Mouse (Mus musculus) heart, adult 2 months (tissue): ENCODE measurements around the gene Cd101. TPM values are rescaled to one million over a fixed set of nuclear protein-coding genes. Genes with fewer than 3 reads are reported as not detected.

Experiments
- DNase-seq, 2 experiments: peaks; one replicate each; pipeline ENCODE4 v3.0.0; 2021
- H3K27ac ChIP-seq: fragments of 200-600 bp; 2 replicates; pipeline ENCODE4 v1.8.1; 2022
- H3K27me3 ChIP-seq: fragments of 200-500 bp; 2 replicates; pipeline ENCODE4 v1.6.1; 2012; ENCODE audit warnings: mild to moderate bottlenecking, low read length, inconsistent platforms, mixed read lengths; ENCODE audit not compliant: control insufficient read depth, insufficient read depth
- H3K36me3 ChIP-seq: fragments of 200-500 bp; 2 replicates; pipeline ENCODE4 v1.6.1; 2012; ENCODE audit warnings: low read length, inconsistent platforms; ENCODE audit not compliant: control insufficient read depth, insufficient read depth
- H3K4me1 ChIP-seq: fragments of 200-500 bp; 2 replicates; pipeline ENCODE4 v1.6.1; 2011; ENCODE audit warnings: low read length; ENCODE audit not compliant: control insufficient read depth, insufficient read depth
- H3K4me3 ChIP-seq: fragments of 200-600 bp; 2 replicates; pipeline ENCODE4 v1.8.1; 2022
- H3K79me2 ChIP-seq: fragments of 200-500 bp; replicated peaks from 2 replicates; pipeline ENCODE4 v1.6.1; 2012; ENCODE audit warnings: mild to moderate bottlenecking, inconsistent platforms, low read length, moderate library complexity, mixed read lengths; ENCODE audit not compliant: control insufficient read depth, insufficient read depth
- H3K9ac ChIP-seq: fragments of 200-500 bp; 2 replicates; pipeline ENCODE4 v1.6.1; 2012; ENCODE audit warnings: low read depth, mild to moderate bottlenecking, control low read depth, inconsistent platforms, low read length, mixed read lengths
- CTCF ChIP-seq: fragments of 200-600 bp; IDR thresholded peaks from 2 replicates; pipeline ENCODE4 v1.8.1; 2022; ENCODE audit warnings: antibody characterized with exemption, mild to moderate bottlenecking, moderate library complexity
- EP300 ChIP-seq: fragments of 200-500 bp; IDR thresholded peaks from 2 replicates; pipeline ENCODE4 v1.6.1; 2011; ENCODE audit warnings: low read depth, low read length, control low read depth; ENCODE audit not compliant: insufficient read depth
- POLR2A ChIP-seq: fragments of 200-500 bp; IDR thresholded peaks from 2 replicates; pipeline ENCODE4 v1.6.1; 2011; ENCODE audit warnings: mild to moderate bottlenecking, low read depth, low read length, control low read depth; ENCODE audit not compliant: insufficient read depth
- WGBS: fragments of 180-500 bp; shearing (Covaris S2); methylation state at CpG from one replicate; pipeline ENCODE4 v1.1.7; 2018; 5-methylcytosine and 5-hydroxymethylcytosine counted together
- intact Hi-C: fragments of 180-260 bp; cut with DNase I; formaldehyde crosslinking; loops from one replicate; pipeline ENCODE4 v1.15.1; 2025
- polyA plus RNA-seq: library from polyadenylated mRNA; depleted of rRNA; stranded (reverse); fragments of >200 nt; gene quantifications from 2 replicates; pipeline ENCODE4 v1.2.3, GENCODE M21; 2012
- total RNA-seq, 2 experiments: library from RNA; stranded (reverse); gene quantifications; 2 replicates each; pipeline ENCODE4 v1.2.3; 2021

Gene Cd101
- total and polyA plus RNA-seq, 3 experiments, result 0.13 to 0.41 (median 0.23) TPM

DNA sequence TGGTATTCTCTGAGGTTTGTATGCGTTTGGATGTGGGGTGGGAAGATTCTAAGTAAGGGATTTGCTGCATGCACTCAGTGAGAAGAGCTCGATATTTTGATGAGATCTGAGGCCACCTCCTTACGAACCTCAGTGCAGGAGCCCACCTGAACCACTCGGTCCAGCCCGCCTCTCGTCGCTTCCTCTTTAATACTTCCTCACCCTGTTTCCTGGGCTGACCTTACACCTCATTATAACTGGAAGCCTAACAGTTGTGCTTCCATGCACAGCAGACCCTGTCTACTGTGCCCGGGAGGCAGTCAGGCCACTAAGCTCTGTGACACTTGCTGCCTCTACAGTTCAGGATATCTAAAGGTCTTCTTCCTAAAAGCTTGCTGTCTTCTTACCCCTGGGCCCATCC lies 50.1 kb downstream of the Cd101 start:
- WGBS, result 61% methylated on average over 8 of the region's 8 CpGs
- no peak for TF ChIP-seq EP300
- TF ChIP-seq POLR2A, result no peak
- no peak for TF ChIP-seq CTCF
- no peak for DNase-seq
- H3K9ac ChIP-seq, result no peak overlapping the region
- H3K36me3 ChIP-seq, result no peaks in the 10 kb centered on the region
- H3K4me3 ChIP-seq, result no peak overlapping the region
- H3K27me3 ChIP-seq, result no peaks in the 10 kb centered on the region
- H3K79me2 ChIP-seq, result no peaks in the 10 kb centered on the region
- H3K4me1 ChIP-seq, result no peaks in the 10 kb centered on the region
- H3K27ac ChIP-seq, result no peak overlapping the region
- intact Hi-C loops, result no loop called here

DNA sequence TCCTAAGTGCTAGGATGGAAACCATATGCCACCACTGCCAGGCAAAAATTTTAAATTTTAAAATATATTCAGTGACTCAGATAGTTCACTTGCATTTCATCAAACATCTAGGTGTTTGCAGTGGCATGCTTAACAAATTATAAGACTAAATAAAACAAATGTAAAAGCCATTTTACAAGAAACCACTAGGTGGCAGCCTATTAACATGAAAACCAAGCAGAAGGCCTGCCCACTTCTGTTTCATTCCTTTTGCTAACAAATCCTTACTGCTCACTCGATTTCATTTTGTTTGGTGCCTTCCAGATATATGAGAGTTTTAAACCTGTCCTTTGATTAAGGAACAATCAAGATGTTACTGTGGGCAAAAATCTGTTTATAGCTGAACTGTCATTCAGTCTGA lies 55.5 kb downstream of the Cd101 start:
- WGBS, result 2% methylated on average over 1 of the region's 1 CpGs
- H3K79me2 ChIP-seq, result no peaks in the 10 kb centered on the region
- no peak overlapping the region for H3K9ac ChIP-seq
- no peak for DNase-seq
- no peaks in the 10 kb centered on the region for H3K27me3 ChIP-seq
- H3K4me3 ChIP-seq, result no peak overlapping the region
- H3K27ac ChIP-seq, result no peak overlapping the region
- TF ChIP-seq EP300, result no peak
- peak; percentile 88 for TF ChIP-seq CTCF
- TF ChIP-seq POLR2A, result no peak
- no peaks in the 10 kb centered on the region for H3K4me1 ChIP-seq
- no peaks in the 10 kb centered on the region for H3K36me3 ChIP-seq
- intact Hi-C loops, result loop anchor here (1.0 to 5.0 kb wide), 5 partner anchors 25 to 838 kb away; no protein-coding TSS in a partner anchor

DNA sequence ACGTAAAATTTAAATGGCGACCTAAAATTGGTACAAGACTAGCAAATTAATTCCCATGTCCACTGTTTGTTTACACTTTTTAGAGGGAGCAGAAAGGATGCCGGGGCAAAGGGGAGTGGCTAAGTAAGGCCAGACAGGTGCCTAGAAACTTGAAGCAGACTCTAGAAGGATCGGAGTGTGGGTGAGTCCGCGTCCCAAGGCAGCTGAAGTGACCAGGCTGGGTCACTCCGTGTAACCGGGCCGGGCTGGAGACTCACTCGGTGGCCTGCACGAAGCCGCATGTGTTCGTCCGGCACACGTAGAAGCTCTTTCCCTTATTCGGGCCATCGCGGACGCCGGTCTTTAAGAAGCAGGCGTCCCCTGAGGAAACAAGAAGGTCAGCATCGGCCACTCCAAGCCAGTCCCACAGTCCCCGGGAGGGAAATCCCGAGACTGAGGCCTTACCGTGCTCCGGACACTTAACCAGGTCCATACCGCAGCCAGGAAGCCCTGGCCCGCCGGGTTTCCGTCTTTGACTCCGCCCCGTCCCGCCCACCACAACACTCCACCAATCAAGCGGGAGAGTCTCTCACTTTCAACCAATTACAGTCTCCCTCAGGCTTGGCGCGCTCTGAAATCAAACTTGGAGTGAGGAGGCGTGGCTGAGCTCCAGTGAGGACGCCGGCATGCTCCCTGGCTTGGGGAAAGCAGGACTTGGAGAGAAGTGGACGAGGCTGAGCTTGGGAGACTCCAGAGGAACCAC lies 60.0 kb downstream of the Cd101 start, which contains the start of gene Ttf2:
TSS of gene Ttf2 (minus strand) at position 488 of the 742 bp plus-strand sequence.
- Histone ChIP-seq H3K27me3 (no peaks in the 10 kb centered on the region), H3K79me2 (no peaks in the 10 kb centered on the region), H3K4me3 (peak within 1 kb of the TSS; percentile 67), H3K4me1 (no peaks in the 10 kb centered on the region), H3K27ac (no peak within 1 kb of the TSS), H3K36me3 (no peaks in the 10 kb centered on the region), H3K9ac (peak within 1 kb of the TSS; percentile 66)
- peak; percentile 93 to 95 for DNase-seq
- intact Hi-C loops, result loop anchor here (2.0 kb wide), 1 partner anchor 47 kb away; the partner anchor contains the start of gene Trim45
- TF ChIP-seq POLR2A, result no peak; the same call in 1 of the 2 replicates
- TF ChIP-seq EP300, result no peak
- no peak for TF ChIP-seq CTCF
- WGBS, result under 1% methylated on average over 40 of the region's 40 CpGs

- TF ChIP-seq POLR2A (no peak), CTCF (peak; percentile 80)
- Histone ChIP-seq H3K79me2 (no peaks in the 10 kb centered on the region), H3K27me3 (no peaks in the 10 kb centered on the region), H3K9ac (no peak overlapping the region), H3K27ac (no peak overlapping the region), H3K36me3 (no peaks in the 10 kb centered on the region), H3K4me1 (no peaks in the 10 kb centered on the region), H3K4me3 (no peak overlapping the region)
- intact Hi-C loops, result no loop called here
- peak in 1 of 2 experiments; percentile 46 for DNase-seq
- 84% methylated on average over 14 of the region's 14 CpGs for WGBS
These were observed 65.4 kb downstream of the Cd101 start for GRCm38 (mm10) chr3:100963849-100964542.

DNA sequence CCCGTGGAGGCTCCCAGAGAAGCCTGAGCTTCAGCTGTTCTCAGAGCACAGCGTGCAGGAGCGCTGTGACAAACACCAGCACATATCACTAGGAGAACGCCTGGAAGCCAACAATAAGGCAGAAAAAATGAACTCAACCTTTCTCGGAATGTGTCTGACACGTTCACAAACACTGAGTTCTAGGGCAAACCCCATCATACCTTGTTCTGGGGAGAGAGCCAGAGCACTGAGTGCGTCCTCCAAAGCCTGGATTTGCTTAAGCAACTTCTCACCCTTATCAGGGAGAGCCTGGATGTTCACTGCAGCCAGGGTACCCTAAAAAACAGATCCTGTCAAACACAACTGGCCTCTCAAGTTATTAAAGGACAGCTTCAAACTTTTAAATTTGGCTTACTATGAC lies 67.9 kb downstream of the Cd101 start:
- no peaks in the 10 kb centered on the region for H3K27me3 ChIP-seq
- H3K9ac ChIP-seq, result no peak overlapping the region
- H3K4me3 ChIP-seq, result no peak overlapping the region
- H3K36me3 ChIP-seq, result no peaks in the 10 kb centered on the region
- no peaks in the 10 kb centered on the region for H3K79me2 ChIP-seq
- intact Hi-C loops, result no loop called here
- no peak for TF ChIP-seq EP300
- TF ChIP-seq POLR2A, result no peak
- no peak for TF ChIP-seq CTCF
- DNase-seq, result no peak
- H3K4me1 ChIP-seq, result no peaks in the 10 kb centered on the region
- WGBS, result 67% methylated on average over 7 of the region's 7 CpGs
- no peak overlapping the region for H3K27ac ChIP-seq

- Histone ChIP-seq H3K9ac (no peak overlapping the region), H3K4me1 (no peaks in the 10 kb centered on the region), H3K27me3 (no peaks in the 10 kb centered on the region), H3K27ac (no peak overlapping the region), H3K36me3 (no peaks in the 10 kb centered on the region), H3K4me3 (no peak overlapping the region), H3K79me2 (no peaks in the 10 kb centered on the region)
- DNase-seq, result no peak
- intact Hi-C loops, result no loop called here
- WGBS, result 38% methylated on average over 5 of the region's 5 CpGs
- TF ChIP-seq POLR2A (no peak), CTCF (no peak), EP300 (no peak)
These were observed 68.3 kb downstream of the Cd101 start for GRCm38 (mm10) chr3:100961007-100961406.
